Mouse (Mus musculus): ENCODE measurements around the gene Dytn. TPM values are rescaled to one million over a fixed set of nuclear protein-coding genes. Genes with fewer than 3 reads are reported as not detected.

Dytn gene
- polyA plus RNA-seq, 1 experiment from 2014 or later: not detected

Other genes starting within 250 kb of the Dytn start
- gene Adam23, start 241.0 kb downstream of the Dytn start, polyA plus RNA-seq (2014; fragmentation: Nextera tagmentation; extraction: Ambion mirVana): 5.5 and 6.5 TPM in 2 replicates
- not detected in 2 replicates for gene Gm39653, start 71.0 kb downstream of the Dytn start, polyA plus RNA-seq (2014; fragmentation: Nextera tagmentation; extraction: Ambion mirVana)
- gene Mdh1b, start 43.4 kb upstream of the Dytn start, polyA plus RNA-seq (2014; fragmentation: Nextera tagmentation; extraction: Ambion mirVana): 0.23 and 0.31 TPM in 2 replicates
- 74.3 and 82.6 TPM in 2 replicates for gene Fastkd2, start 43.7 kb upstream of the Dytn start, polyA plus RNA-seq (2014; fragmentation: Nextera tagmentation; extraction: Ambion mirVana)
- gene 4933402D24Rik, start 82.3 kb upstream of the Dytn start, polyA plus RNA-seq (2014; fragmentation: Nextera tagmentation; extraction: Ambion mirVana): 0.17 and 0.35 TPM in 2 replicates